Mouse (Mus musculus): ENCODE data around the gene Adora2a. TPM values are rescaled to one million over a fixed set of nuclear protein-coding genes. Genes with fewer than 3 reads are reported as not detected.
A peak's percentile ranks its signal among the peaks of the same experiment; 100 is the strongest.
"Not testable (repeated sequence)": the region's sequence is repeated elsewhere in the genome, so short reads cannot be mapped to it uniquely, and the experiment has no call there.

The Adora2a gene
- polyA plus RNA-seq (2015; fragmentation: Nextera tagmentation; extraction: Ambion mirVana): 1.4 and 1.8 TPM in 2 replicates

DNA sequence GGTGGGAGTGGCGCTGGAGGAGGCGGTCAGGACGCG is at the start of gene Adora2a:
Gene Adora2a, plus strand, starts transcription at position 6 of the 36 bp plus-strand sequence.
- Histone ChIP-seq H3K4me1 (replicated peaks) (peaks cover 40% of the 10 kb centered on the region), H3K4me3 (replicated peaks) (peak within 1 kb of the TSS; percentile 55), H3K4me2 (peak within 1 kb of the TSS; percentile 70), H3K27me3 (peaks cover 44% of the 10 kb centered on the region), H3K9me3 (replicated peaks) (no peaks in the 10 kb centered on the region), H3K36me3 (replicated peaks) (no peaks in the 10 kb centered on the region), H3K27ac (replicated peaks) (0 out of 2 replicates have a peak within 1 kb of the TSS, but pooled peaks have one; percentile 29), H3K9ac (peak within 1 kb of the TSS; percentile 37; the same call in 1 of the 2 replicates)
- WGBS (ENCODE audit: insufficient replicate concordance): 0% methylated on average over 4 of the region's 4 CpGs
- ATAC-seq (ENCODE audit: insufficient read depth): no peak

DNA sequence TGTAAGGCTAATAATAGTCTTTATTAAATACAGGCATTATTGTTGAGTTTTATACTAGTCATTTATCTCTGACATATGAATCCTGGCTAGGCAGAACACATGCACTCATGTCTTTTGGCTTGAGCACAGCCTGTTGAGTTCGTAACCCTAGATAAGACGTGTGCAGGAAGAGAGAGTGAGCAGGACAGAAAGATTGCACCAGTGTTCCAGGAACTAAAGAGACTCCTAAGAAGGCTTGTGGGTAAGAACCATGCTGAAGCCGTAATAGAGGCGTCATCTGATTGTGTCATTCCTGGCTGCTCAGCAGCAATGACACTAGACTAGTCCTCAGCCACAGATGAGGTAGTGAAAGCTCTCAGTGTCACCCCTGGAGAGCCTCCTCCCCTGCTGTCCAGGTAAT is 43.7 kb upstream of the Adora2a start:
- whole genome bisulfite sequencing (ENCODE audit: insufficient replicate concordance): 27% methylated on average over 4 of the region's 4 CpGs
- H3K4me3 ChIP-seq (replicated peaks): no peak overlapping the region
- peaks cover 41% of the 10 kb centered on the region for H3K36me3 ChIP-seq (replicated peaks)
- no peak overlapping the region for H3K9ac ChIP-seq
- no peak overlapping the region for H3K27ac ChIP-seq (replicated peaks)
- ATAC-seq (ENCODE audit: insufficient read depth): 0 out of 2 replicates have a peak, but pooled peaks have one; percentile 12
- no peaks in the 10 kb centered on the region for H3K4me1 ChIP-seq (replicated peaks)
- H3K4me2 ChIP-seq: no peak overlapping the region
- H3K27me3 ChIP-seq: no peaks in the 10 kb centered on the region
- no peaks in the 10 kb centered on the region for H3K9me3 ChIP-seq (replicated peaks)

DNA sequence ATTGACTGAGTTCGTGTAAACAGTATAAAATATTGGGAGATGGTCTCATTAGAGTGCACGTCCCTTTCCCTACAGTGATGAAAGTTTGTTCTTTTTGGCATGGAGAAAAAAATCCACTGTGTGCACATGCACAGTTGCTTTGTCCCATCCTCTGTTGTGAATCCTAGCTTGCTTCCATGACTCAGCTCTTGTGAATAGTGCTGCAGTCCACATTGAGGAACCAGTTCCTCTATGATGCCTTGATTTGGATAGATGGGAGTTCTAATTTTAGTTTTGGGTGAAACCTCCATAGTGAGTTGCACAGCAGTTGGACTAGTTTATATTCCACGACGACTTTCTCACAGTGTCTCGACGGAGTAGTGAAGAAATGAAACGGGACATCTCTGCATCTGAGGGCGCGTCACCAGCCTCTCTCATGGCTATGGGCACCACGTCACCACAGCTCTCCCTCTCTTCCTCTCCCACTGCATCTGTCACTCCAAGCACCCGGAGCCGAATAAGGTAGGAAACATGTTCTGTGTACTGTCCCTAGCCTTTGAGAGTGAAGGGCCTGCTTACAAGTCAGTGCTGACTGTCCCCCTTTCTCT is 40.2 kb upstream of the Adora2a start:
- Histone ChIP-seq H3K36me3 (replicated peaks) (peaks cover 26% of the 10 kb centered on the region), H3K4me2 (no peak overlapping the region), H3K4me1 (replicated peaks) (no peaks in the 10 kb centered on the region), H3K9ac (no peak overlapping the region), H3K4me3 (replicated peaks) (no peak overlapping the region), H3K27ac (replicated peaks) (no peak overlapping the region), H3K27me3 (no peaks in the 10 kb centered on the region), H3K9me3 (replicated peaks) (no peaks in the 10 kb centered on the region)
- 79% methylated on average over 12 of the region's 12 CpGs for WGBS (ENCODE audit: insufficient replicate concordance)
- no peak for ATAC-seq (ENCODE audit: insufficient read depth)

DNA sequence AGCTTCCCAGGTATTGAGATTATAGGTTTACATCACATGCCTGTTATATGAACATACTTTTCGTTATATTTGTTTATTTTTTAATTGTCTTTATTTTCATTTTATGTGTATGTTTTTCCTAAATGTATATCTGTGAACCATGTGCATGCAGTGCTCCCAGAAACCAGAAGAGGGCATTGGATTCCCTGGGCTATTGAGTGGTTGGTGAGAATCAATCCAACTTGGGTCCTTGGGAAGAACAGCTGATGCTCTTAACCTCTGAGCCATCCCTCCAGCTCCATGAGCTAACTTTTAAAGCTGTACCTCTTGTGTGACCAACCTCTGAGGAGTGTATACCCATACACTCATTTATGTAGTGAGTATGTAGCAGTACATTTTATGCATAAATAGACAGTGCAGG is 39.2 kb upstream of the Adora2a start:
- H3K9ac ChIP-seq: no peak overlapping the region
- H3K36me3 ChIP-seq (replicated peaks): peaks cover 26% of the 10 kb centered on the region
- H3K27me3 ChIP-seq: no peaks in the 10 kb centered on the region
- ATAC-seq (ENCODE audit: insufficient read depth): no peak
- no peaks in the 10 kb centered on the region for H3K4me1 ChIP-seq (replicated peaks)
- no peak overlapping the region for H3K4me3 ChIP-seq (replicated peaks)
- no peaks in the 10 kb centered on the region for H3K9me3 ChIP-seq (replicated peaks)
- WGBS (ENCODE audit: insufficient replicate concordance): 52% methylated on average over 1 of the region's 1 CpGs
- no peak overlapping the region for H3K4me2 ChIP-seq
- no peak overlapping the region for H3K27ac ChIP-seq (replicated peaks)

DNA sequence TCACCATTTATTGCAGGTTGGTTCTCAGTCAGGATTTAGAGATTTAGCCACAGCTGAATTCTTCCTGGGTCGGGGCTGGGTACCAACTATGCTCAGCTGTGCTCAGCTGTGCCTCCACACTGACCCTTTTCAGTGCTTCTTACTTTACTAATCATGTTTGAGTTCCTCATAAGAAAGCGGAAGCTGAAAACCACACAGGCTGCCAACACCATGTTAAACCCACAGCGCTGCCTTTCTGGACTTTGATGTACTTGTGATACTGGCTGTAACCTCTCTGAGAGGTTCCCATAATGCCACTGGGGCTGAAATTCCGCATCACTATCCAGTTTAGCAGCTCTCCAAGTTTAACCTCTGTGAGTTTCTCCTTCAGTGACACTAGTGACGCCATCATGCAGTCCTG is 34.0 kb upstream of the Adora2a start:
- Histone ChIP-seq H3K9me3 (replicated peaks) (no peaks in the 10 kb centered on the region), H3K4me1 (replicated peaks) (no peaks in the 10 kb centered on the region), H3K27me3 (no peaks in the 10 kb centered on the region), H3K36me3 (replicated peaks) (peaks cover 22% of the 10 kb centered on the region; the same call in 1 of the 2 replicates), H3K9ac (no peak overlapping the region), H3K4me2 (no peak overlapping the region), H3K4me3 (replicated peaks) (no peak overlapping the region), H3K27ac (replicated peaks) (no peak overlapping the region)
- no peak for ATAC-seq (ENCODE audit: insufficient read depth)
- WGBS (ENCODE audit: insufficient replicate concordance): 42% methylated on average over 5 of the region's 5 CpGs

DNA sequence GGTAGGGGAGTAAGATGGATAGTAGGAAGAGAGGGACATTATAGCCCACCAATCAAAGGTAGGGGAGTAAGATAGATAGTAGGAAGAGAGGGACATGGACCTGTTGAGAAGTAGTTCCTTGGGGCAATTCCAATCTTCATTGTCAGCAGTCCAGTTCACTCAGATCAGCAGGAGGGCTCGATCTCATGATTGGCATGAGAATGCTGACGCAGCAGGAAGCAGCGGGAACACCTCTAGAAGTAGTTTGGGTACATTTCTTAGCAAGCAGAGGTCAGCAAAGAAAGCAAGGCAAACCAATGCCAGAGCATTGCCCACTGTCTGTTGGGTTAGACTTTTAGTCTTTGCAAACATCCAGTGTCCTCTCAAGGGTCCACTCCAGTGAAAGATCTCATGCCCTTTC is 32.9 kb upstream of the Adora2a start:
- ATAC-seq (ENCODE audit: insufficient read depth): no peak
- Histone ChIP-seq H3K27me3 (no peaks in the 10 kb centered on the region), H3K27ac (replicated peaks) (no peak overlapping the region), H3K4me3 (replicated peaks) (no peak overlapping the region), H3K9me3 (replicated peaks) (no peaks in the 10 kb centered on the region), H3K4me1 (replicated peaks) (peaks cover 4% of the 10 kb centered on the region; the same call in 1 of the 2 replicates), H3K9ac (no peak overlapping the region), H3K4me2 (no peak overlapping the region), H3K36me3 (replicated peaks) (peaks cover 22% of the 10 kb centered on the region; the same call in 1 of the 2 replicates)
- 76% methylated on average over 3 of the region's 3 CpGs for WGBS (ENCODE audit: insufficient replicate concordance)

DNA sequence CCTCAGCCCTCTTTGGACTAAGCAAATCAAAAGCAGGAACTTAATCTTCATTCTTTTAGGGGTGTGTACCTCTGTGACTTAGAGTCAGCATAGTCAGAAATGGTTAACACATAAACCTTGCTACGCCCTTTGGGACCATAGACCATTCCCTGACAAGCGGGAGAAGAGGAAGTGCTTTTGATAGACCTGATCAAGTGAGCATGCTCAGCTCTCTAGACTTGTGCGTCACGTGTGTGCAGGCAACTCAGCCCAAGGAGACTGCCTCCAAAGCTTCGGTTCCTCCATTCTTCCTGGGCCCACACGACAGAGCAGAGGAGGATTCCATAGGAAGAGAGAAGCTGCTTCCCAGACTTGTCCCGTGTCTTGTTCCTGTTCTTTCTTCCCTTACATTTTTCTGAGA is 28.1 kb upstream of the Adora2a start:
- 45% methylated on average over 7 of the region's 7 CpGs for WGBS (ENCODE audit: insufficient replicate concordance)
- no peak overlapping the region for H3K9ac ChIP-seq
- no peaks in the 10 kb centered on the region for H3K9me3 ChIP-seq (replicated peaks)
- peaks cover 7% of the 10 kb centered on the region; the same call in 1 of the 2 replicates for H3K36me3 ChIP-seq (replicated peaks)
- no peak for ATAC-seq (ENCODE audit: insufficient read depth)
- no peaks in the 10 kb centered on the region for H3K27me3 ChIP-seq
- H3K27ac ChIP-seq (replicated peaks): no peak overlapping the region
- no peak overlapping the region for H3K4me3 ChIP-seq (replicated peaks)
- H3K4me2 ChIP-seq: no peak overlapping the region
- peaks cover 11% of the 10 kb centered on the region for H3K4me1 ChIP-seq (replicated peaks)

DNA sequence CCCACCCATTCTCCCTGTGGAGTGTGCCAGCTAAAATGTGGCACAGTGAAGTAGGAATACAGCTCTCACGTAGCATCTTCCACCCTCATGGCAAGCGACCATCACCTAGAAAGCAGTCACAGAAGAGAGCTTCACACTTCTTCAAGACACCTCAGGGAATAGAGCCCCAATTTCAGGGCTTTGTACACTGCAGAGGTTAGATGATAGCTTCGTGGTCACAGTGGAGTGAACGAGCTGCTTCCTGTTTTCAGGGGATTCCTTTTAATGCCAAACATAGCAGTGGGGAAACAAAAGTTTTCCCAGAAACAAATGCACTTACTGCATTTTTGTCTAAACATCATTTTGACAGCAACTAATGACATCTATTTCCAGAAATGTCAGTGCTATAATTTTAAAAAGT is 27.3 kb upstream of the Adora2a start:
- Histone ChIP-seq H3K27ac (replicated peaks) (no peak overlapping the region), H3K4me2 (no peak overlapping the region), H3K36me3 (replicated peaks) (0 out of 2 replicates have a peak, but pooled peaks cover 4% of the 10 kb centered on the region), H3K4me1 (replicated peaks) (peaks cover 11% of the 10 kb centered on the region), H3K4me3 (replicated peaks) (no peak overlapping the region), H3K27me3 (no peaks in the 10 kb centered on the region), H3K9me3 (replicated peaks) (no peaks in the 10 kb centered on the region), H3K9ac (no peak overlapping the region)
- WGBS (ENCODE audit: insufficient replicate concordance): 39% methylated on average over 4 of the region's 4 CpGs
- no peak for ATAC-seq (ENCODE audit: insufficient read depth)

DNA sequence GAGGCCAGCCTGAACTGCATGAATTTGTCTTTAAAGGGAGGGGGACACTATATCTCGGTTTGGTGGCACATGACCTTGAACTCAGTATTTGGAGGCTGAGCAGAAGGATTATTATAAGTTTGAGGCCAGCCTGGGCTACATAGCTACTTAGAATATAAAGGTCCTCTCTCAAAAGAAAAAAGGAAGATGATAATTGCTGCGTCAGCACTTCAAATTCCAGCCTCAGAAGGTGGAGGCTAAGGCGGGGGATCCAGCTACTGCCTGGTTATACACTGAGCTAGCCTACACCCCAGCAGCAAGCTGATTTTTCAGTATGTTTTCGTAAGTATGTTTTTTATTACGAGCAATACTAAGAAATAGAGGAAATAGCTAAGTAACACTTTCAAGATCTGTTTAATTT is 26.0 kb upstream of the Adora2a start:
- Histone ChIP-seq H3K27ac (replicated peaks) (no peak overlapping the region), H3K9me3 (replicated peaks) (no peaks in the 10 kb centered on the region), H3K27me3 (no peaks in the 10 kb centered on the region), H3K4me1 (replicated peaks) (peaks cover 11% of the 10 kb centered on the region), H3K4me2 (no peak overlapping the region), H3K36me3 (replicated peaks) (0 out of 2 replicates have a peak, but pooled peaks cover 4% of the 10 kb centered on the region), H3K9ac (no peak overlapping the region), H3K4me3 (replicated peaks) (no peak overlapping the region)
- ATAC-seq (ENCODE audit: insufficient read depth): no peak
- 68% methylated on average over 5 of the region's 5 CpGs for WGBS (ENCODE audit: insufficient replicate concordance)

DNA sequence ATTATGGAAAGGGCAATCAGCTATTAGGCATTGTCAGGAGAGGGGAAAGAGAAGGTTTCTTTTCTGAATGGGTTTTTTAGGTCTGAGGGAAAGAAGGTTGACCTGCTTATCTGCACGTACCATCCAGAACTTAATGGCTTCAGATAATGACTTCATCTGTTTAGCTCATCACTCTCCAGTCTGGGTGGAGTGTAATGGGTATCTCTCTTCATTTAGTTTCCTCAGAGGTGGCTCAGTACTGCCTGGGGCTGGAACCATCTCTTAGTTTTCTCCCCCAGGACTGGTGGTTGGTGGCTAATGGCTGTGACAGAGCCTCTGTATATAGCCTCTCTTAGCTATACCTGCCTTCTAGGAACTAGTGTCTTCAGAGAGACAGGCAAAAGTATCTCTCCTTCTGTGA is 25.3 kb upstream of the Adora2a start:
- H3K4me1 ChIP-seq (replicated peaks): peaks cover 11% of the 10 kb centered on the region
- no peak for ATAC-seq (ENCODE audit: insufficient read depth)
- 39% methylated on average over 1 of the region's 1 CpGs for WGBS (ENCODE audit: insufficient replicate concordance)
- no peak overlapping the region for H3K27ac ChIP-seq (replicated peaks)
- H3K4me2 ChIP-seq: no peak overlapping the region
- no peak overlapping the region for H3K9ac ChIP-seq
- H3K9me3 ChIP-seq (replicated peaks): no peaks in the 10 kb centered on the region
- no peaks in the 10 kb centered on the region for H3K27me3 ChIP-seq
- H3K4me3 ChIP-seq (replicated peaks): no peak overlapping the region
- peaks cover 4% of the 10 kb centered on the region; the same call in 1 of the 2 replicates for H3K36me3 ChIP-seq (replicated peaks)

DNA sequence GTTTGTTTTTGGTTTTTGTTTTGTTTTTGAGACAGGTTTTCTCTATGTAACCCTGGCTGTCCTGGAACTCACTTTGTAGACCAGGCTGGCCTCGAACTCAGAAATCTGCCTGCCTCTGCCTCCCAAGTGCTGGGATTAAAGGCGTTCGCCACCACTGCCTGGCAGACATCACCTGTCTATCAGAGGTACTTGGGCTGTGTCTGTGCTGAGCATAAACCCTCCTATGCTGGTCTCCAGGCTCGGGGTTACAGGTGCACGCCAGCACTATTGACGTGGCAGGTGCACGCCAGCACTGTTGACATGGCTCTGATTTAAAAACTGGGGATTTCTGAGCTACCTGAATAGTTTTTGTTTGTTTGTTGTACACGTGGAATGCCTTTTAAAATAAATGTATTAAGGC is 24.5 kb upstream of the Adora2a start:
- ATAC-seq (ENCODE audit: insufficient read depth); H3K27me3 ChIP-seq; H3K4me3 ChIP-seq (replicated peaks); H3K27ac ChIP-seq (replicated peaks); H3K9ac ChIP-seq; H3K4me2 ChIP-seq; H3K9me3 ChIP-seq (replicated peaks); H3K36me3 ChIP-seq (replicated peaks): not testable (repeated sequence)
- 78% methylated on average over 8 of the region's 8 CpGs for WGBS (ENCODE audit: insufficient replicate concordance)
- H3K4me1 ChIP-seq (replicated peaks): peaks cover 11% of the 10 kb centered on the region

DNA sequence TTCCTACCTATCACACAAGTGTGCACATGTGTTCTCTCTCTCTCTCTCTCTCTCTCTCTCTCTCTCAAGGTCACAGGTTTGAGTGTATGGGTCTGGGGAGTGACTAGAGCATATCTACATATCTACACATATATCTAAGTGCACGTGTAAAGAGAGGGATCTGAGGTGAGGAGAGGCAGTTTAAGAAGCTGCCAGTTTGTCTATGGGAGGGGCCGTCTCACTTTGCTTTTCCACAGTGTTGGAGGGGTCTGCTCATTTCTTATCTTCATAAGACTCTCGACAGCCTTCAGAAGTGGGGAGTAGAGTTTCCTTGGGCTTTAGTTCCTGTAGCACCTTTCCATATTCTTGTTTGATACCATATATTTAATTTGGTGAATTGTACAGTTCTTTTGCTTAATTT is 23.4 kb upstream of the Adora2a start:
- H3K27me3 ChIP-seq: no peaks in the 10 kb centered on the region
- no peak overlapping the region for H3K4me2 ChIP-seq
- peaks cover 4% of the 10 kb centered on the region; the same call in 1 of the 2 replicates for H3K36me3 ChIP-seq (replicated peaks)
- peaks cover 11% of the 10 kb centered on the region for H3K4me1 ChIP-seq (replicated peaks)
- 23% methylated on average over 3 of the region's 3 CpGs for WGBS (ENCODE audit: insufficient replicate concordance)
- no peak overlapping the region for H3K4me3 ChIP-seq (replicated peaks)
- H3K27ac ChIP-seq (replicated peaks): no peak overlapping the region
- H3K9me3 ChIP-seq (replicated peaks): no peaks in the 10 kb centered on the region
- H3K9ac ChIP-seq: no peak overlapping the region
- no peak for ATAC-seq (ENCODE audit: insufficient read depth)
